Mouse (Mus musculus) layer of hippocampus, adult 2 months (tissue): ENCODE results near the gene Lhx3. TPM values are rescaled to one million over a fixed set of nuclear protein-coding genes. Genes with fewer than 3 reads are reported as not detected.

Source experiments
- DNase-seq, 2 experiments: peaks; one replicate each; pipeline ENCODE4 v3.0.0; 2022; ENCODE audit warnings: low spot score in 2 of 2
- H3K27ac ChIP-seq: fragments of 200-600 bp; 2 replicates; pipeline ENCODE4 v1.8.1; 2022
- H3K4me3 ChIP-seq: fragments of 200-600 bp; 2 replicates; pipeline ENCODE4 v1.8.1; 2022; ENCODE audit warnings: mild to moderate bottlenecking
- CTCF ChIP-seq: fragments of 200-600 bp; conservative IDR thresholded peaks from 2 replicates; pipeline ENCODE4 v1.8.1; 2022; ENCODE audit warnings: antibody characterized with exemption, mild to moderate bottlenecking, moderate library complexity
- total RNA-seq, 2 experiments: library from RNA; stranded (reverse); gene quantifications; 2 replicates each; pipeline ENCODE4 v1.2.3; 2021

The Lhx3 gene
- total RNA-seq, 2 experiments from 2014 or later, result not detected

GRCm38 (mm10) chr2:26230253-26230652 is 22.2 kb upstream of the Lhx3 start:
- Histone ChIP-seq H3K4me3 (no peak overlapping the region), H3K27ac (no peak overlapping the region)
- TF ChIP-seq CTCF, result no peak
- no peak for DNase-seq

GRCm38 (mm10) chr2:26227788-26228187 is 19.7 kb upstream of the Lhx3 start:
- Histone ChIP-seq H3K4me3 (no peak overlapping the region), H3K27ac (no peak overlapping the region)
- DNase-seq, result peak; percentile 49 to 64
- TF ChIP-seq CTCF, result peak; percentile 92

GRCm38 (mm10) chr2:26225242-26225641 is 17.2 kb upstream of the Lhx3 start:
- no peak overlapping the region for H3K27ac ChIP-seq
- no peak for TF ChIP-seq CTCF
- no peak for DNase-seq
- no peak overlapping the region for H3K4me3 ChIP-seq

- no peak for TF ChIP-seq CTCF
- no peak for DNase-seq
- peak overlapping the region; percentile 67 for H3K27ac ChIP-seq
- no peak overlapping the region for H3K4me3 ChIP-seq
Observed at GRCm38 (mm10) chr2:26223961-26224360, 15.9 kb upstream of the Lhx3 start.

- DNase-seq, result peak; percentile 23 to 51
- H3K4me3 ChIP-seq, result no peak overlapping the region
- no peak for TF ChIP-seq CTCF
- no peak overlapping the region for H3K27ac ChIP-seq
Observed at GRCm38 (mm10) chr2:26214526-26214925, 6.4 kb upstream of the Lhx3 start.

GRCm38 (mm10) chr2:26209566-26209965 is 1.5 kb upstream of the Lhx3 start:
- H3K4me3 ChIP-seq, result no peak overlapping the region
- no peak overlapping the region for H3K27ac ChIP-seq
- no peak for DNase-seq
- TF ChIP-seq CTCF, result no peak

GRCm38 (mm10) chr2:26207559-26207958 is 530 bp downstream of the Lhx3 start:
- Histone ChIP-seq H3K4me3 (no peak overlapping the region), H3K27ac (no peak overlapping the region)
- no peak for TF ChIP-seq CTCF
- no peak for DNase-seq

GRCm38 (mm10) chr2:26205761-26206160 is 2.3 kb downstream of the Lhx3 start:
- H3K4me3 ChIP-seq, result no peak overlapping the region
- no peak for DNase-seq
- TF ChIP-seq CTCF, result no peak
- H3K27ac ChIP-seq, result no peak overlapping the region

- Histone ChIP-seq H3K27ac (no peak overlapping the region), H3K4me3 (no peak overlapping the region)
- DNase-seq, result no peak
- no peak for TF ChIP-seq CTCF
Observed at GRCm38 (mm10) chr2:26205126-26205525, 3.0 kb downstream of the Lhx3 start.

- Histone ChIP-seq H3K27ac (no peak overlapping the region), H3K4me3 (no peak overlapping the region)
- no peak for DNase-seq
- TF ChIP-seq CTCF, result no peak
Observed at GRCm38 (mm10) chr2:26202849-26203475, 5.1 kb downstream of the Lhx3 start.

GRCm38 (mm10) chr2:26201926-26202848 is 5.9 kb downstream of the Lhx3 start:
- no peak for DNase-seq
- TF ChIP-seq CTCF, result no peak
- H3K27ac ChIP-seq, result no peak overlapping the region
- no peak overlapping the region; the same call in 1 of the 2 replicates for H3K4me3 ChIP-seq

GRCm38 (mm10) chr2:26198488-26198887 is 9.6 kb downstream of the Lhx3 start:
- no peak for DNase-seq
- Histone ChIP-seq H3K27ac (no peak overlapping the region), H3K4me3 (no peak overlapping the region)
- TF ChIP-seq CTCF, result no peak

GRCm38 (mm10) chr2:26194552-26195339 is 13.3 kb downstream of the Lhx3 start:
- Histone ChIP-seq H3K27ac (no peak overlapping the region), H3K4me3 (no peak overlapping the region)
- DNase-seq, result no peak
- no peak for TF ChIP-seq CTCF
